Mouse (Mus musculus): ENCODE results near the gene Cela3b. TPM values are rescaled to one million over a fixed set of nuclear protein-coding genes. Genes with fewer than 3 reads are reported as not detected.
A peak's percentile ranks its signal among the peaks of the same experiment; 100 is the strongest.
"Not testable (repeated sequence)": the region's sequence is repeated elsewhere in the genome, so short reads cannot be mapped to it uniquely, and the experiment has no call there.

Cela3b gene
- polyA plus RNA-seq, 1 experiment from 2014 or later, result 74.8 TPM

DNA sequence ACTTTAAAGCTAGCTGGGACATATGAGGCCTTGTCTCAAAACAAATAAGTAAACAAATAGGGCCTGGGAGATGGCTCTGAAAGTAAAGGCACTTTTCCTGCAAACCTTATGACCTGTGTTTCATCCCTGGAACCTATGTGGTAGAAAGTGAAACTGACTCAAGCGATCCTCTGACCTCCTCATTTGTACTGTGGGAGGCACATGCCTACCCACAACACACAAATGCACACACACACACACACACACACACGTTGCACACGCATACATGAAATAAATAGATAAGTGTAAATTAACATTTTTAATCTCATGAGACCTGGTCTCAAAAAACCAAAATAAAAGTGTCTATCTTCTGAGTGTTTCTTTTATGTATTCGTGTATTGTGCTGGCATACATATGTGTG, 15.5 kb upstream of the Cela3b start:
- H3K4me3 ChIP-seq (replicated peaks), result no peak overlapping the region
- WGBS, result 83% methylated on average over 4 of the region's 4 CpGs
- no peak overlapping the region for H3K4me2 ChIP-seq (replicated peaks)
- H3K4me1 ChIP-seq (replicated peaks), result peaks cover 15% of the 10 kb centered on the region
- H3K27ac ChIP-seq, result no peak overlapping the region
- no peaks in the 10 kb centered on the region for H3K9me3 ChIP-seq
- no peaks in the 10 kb centered on the region for H3K27me3 ChIP-seq (replicated peaks)
- H3K36me3 ChIP-seq, result no peaks in the 10 kb centered on the region
- no peak for ATAC-seq
- no peak overlapping the region for H3K9ac ChIP-seq

DNA sequence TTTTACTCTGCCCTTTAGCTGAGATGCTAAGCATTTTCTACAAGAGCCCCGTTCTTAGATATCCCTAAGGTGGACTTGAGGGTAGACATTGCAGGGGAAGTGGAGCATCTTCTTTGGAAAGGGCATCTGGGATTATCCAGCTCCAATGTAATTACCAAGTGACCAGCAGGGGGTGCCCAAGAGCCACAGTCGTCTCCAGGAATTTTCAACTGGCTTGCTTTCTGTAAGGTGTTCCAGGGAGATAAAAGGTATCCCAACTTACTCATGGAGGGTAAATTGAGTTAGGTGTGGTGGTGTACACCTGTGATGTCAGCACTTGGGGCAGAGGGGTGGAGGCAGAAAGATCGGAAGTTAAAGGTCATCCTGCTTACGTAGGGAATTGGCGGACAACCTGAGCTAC, 13.3 kb upstream of the Cela3b start:
- Histone ChIP-seq H3K27ac (no peak overlapping the region), H3K27me3 (replicated peaks) (no peaks in the 10 kb centered on the region), H3K4me3 (replicated peaks) (no peak overlapping the region), H3K9me3 (no peaks in the 10 kb centered on the region), H3K36me3 (no peaks in the 10 kb centered on the region), H3K9ac (no peak overlapping the region), H3K4me2 (replicated peaks) (0 out of 2 replicates have a peak overlapping the region, but pooled peaks have one; percentile 6), H3K4me1 (replicated peaks) (peaks cover 9% of the 10 kb centered on the region)
- 16% methylated on average over 5 of the region's 5 CpGs for WGBS
- 0 out of 2 replicates have a peak, but pooled peaks have one; percentile 22 for ATAC-seq

DNA sequence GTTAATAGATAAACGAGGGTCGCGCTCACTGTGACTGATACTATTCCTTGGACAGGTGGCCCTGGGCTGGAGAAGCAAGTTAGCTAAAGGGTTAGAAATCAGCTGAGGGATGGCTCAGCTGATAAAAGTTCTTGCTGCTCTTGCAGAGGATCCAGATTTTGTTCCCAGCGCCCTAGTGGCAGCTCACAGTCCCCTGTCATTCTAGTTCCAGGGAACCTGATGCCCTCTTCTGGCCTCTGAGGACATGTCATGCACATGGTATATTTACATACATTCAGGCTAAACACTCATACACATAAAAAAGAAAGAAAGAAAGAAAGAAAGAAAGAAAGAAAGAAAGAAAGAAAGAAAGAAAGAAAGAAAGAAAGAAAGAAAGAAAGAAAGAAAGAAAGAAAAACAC, 11.0 kb upstream of the Cela3b start:
- no peak for ATAC-seq
- no peak overlapping the region for H3K4me2 ChIP-seq (replicated peaks)
- WGBS, result 84% methylated on average over 4 of the region's 4 CpGs
- H3K9ac ChIP-seq, result no peak overlapping the region
- H3K27ac ChIP-seq, result no peak overlapping the region
- no peaks in the 10 kb centered on the region for H3K36me3 ChIP-seq
- no peak overlapping the region for H3K4me3 ChIP-seq (replicated peaks)
- H3K4me1 ChIP-seq (replicated peaks), result peaks cover 4% of the 10 kb centered on the region; the same call in 1 of the 2 replicates
- no peaks in the 10 kb centered on the region for H3K9me3 ChIP-seq
- no peaks in the 10 kb centered on the region for H3K27me3 ChIP-seq (replicated peaks)

DNA sequence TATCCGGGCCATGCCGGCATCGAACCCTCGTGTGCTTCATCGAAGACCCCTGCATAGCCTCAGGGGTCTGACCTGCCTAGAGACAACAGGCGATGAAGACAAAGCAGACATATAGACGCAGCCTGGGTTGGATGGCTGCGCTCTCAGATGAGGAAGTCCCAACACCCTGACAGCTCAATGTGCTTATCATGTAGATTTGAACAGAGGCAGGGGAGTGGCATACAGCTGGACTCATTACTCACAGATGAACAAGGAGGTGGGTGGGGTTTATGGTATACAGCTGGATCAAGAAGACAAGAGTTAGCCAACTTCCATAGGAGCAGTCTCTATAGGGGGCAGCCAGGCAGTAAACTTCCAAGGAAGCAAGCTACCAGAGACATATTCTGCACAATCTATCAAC, 8.5 kb upstream of the Cela3b start:
- Histone ChIP-seq H3K27ac (no peak overlapping the region), H3K27me3 (replicated peaks) (no peaks in the 10 kb centered on the region), H3K4me3 (replicated peaks) (no peak overlapping the region), H3K36me3 (no peaks in the 10 kb centered on the region), H3K4me1 (replicated peaks) (peaks cover 2% of the 10 kb centered on the region; the same call in 1 of the 2 replicates), H3K9me3 (no peaks in the 10 kb centered on the region), H3K9ac (no peak overlapping the region), H3K4me2 (replicated peaks) (no peak overlapping the region)
- ATAC-seq, result peak; percentile 72
- WGBS, result 83% methylated on average over 8 of the region's 8 CpGs

GRCm38 (mm10) chr4:137436979-137437669, 6.8 kb upstream of the Cela3b start:
- Histone ChIP-seq H3K9ac (no peak overlapping the region), H3K27ac (no peak overlapping the region), H3K4me1 (replicated peaks) (no peaks in the 10 kb centered on the region), H3K4me2 (replicated peaks) (no peak overlapping the region), H3K27me3 (replicated peaks) (no peaks in the 10 kb centered on the region), H3K36me3 (no peaks in the 10 kb centered on the region), H3K4me3 (replicated peaks) (no peak overlapping the region), H3K9me3 (no peaks in the 10 kb centered on the region)
- WGBS, result 91% methylated on average over 8 of the region's 8 CpGs
- ATAC-seq, result 0 out of 2 replicates have a peak, but pooled peaks have one; percentile 66

GRCm38 (mm10) chr4:137432700-137433550, 2.6 kb upstream of the Cela3b start:
- H3K36me3 ChIP-seq; H3K4me3 ChIP-seq (replicated peaks); H3K4me1 ChIP-seq (replicated peaks); H3K4me2 ChIP-seq (replicated peaks); H3K9me3 ChIP-seq; H3K27me3 ChIP-seq (replicated peaks); H3K9ac ChIP-seq; H3K27ac ChIP-seq: not testable (repeated sequence)
- WGBS, result 67% methylated on average over 10 of the region's 10 CpGs
- peak; percentile 41; the same call in 1 of the 2 replicates for ATAC-seq

- WGBS, result 62% methylated on average over 11 of the region's 11 CpGs
- Histone ChIP-seq H3K4me1 (replicated peaks) (no peaks in the 10 kb centered on the region), H3K27ac (no peak overlapping the region), H3K9me3 (no peaks in the 10 kb centered on the region), H3K27me3 (replicated peaks) (no peaks in the 10 kb centered on the region), H3K4me2 (replicated peaks) (no peak overlapping the region), H3K4me3 (replicated peaks) (no peak overlapping the region), H3K9ac (no peak overlapping the region), H3K36me3 (no peaks in the 10 kb centered on the region)
- peak; percentile 56 for ATAC-seq
These were observed 12.4 kb downstream of the Cela3b start for GRCm38 (mm10) chr4:137417712-137418564.

GRCm38 (mm10) chr4:137414936-137415335, 15.4 kb downstream of the Cela3b start:
- no peaks in the 10 kb centered on the region for H3K9me3 ChIP-seq
- H3K27ac ChIP-seq, result no peak overlapping the region
- no peaks in the 10 kb centered on the region for H3K4me1 ChIP-seq (replicated peaks)
- H3K27me3 ChIP-seq (replicated peaks), result no peaks in the 10 kb centered on the region
- H3K4me3 ChIP-seq (replicated peaks), result no peak overlapping the region
- H3K36me3 ChIP-seq, result no peaks in the 10 kb centered on the region
- 77% methylated on average over 1 of the region's 1 CpGs for WGBS
- ATAC-seq, result no peak
- H3K9ac ChIP-seq, result no peak overlapping the region
- H3K4me2 ChIP-seq (replicated peaks), result no peak overlapping the region

GRCm38 (mm10) chr4:137412185-137412709, 18.1 kb downstream of the Cela3b start:
- H3K27ac ChIP-seq; H3K4me3 ChIP-seq (replicated peaks); H3K4me1 ChIP-seq (replicated peaks); H3K9me3 ChIP-seq; H3K27me3 ChIP-seq (replicated peaks); H3K9ac ChIP-seq; H3K4me2 ChIP-seq (replicated peaks); H3K36me3 ChIP-seq: not testable (repeated sequence)
- peak; percentile 63 for ATAC-seq
- WGBS, result 63% methylated on average over 7 of the region's 7 CpGs

DNA sequence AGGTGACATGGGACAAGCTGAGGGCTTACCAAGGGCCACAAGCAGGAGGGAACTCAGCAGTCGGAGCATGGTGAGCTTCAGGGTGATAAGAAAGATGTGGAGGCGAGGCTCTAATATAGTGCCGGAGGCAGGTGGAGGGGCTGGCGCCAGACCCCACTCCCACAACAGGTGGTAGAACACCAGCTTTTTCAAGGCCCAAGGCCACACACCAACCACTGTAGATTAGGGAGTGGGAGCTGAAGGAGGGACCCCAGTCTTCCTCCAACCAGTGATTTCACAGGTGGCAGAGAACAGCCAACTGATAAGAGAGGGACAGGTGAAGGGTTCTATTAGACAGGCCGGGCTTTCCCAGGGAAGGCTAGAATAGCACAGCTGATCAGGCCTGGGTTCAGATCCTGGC, 20.6 kb downstream of the Cela3b start, which contains the start of gene Cela3a:
Cela3a (minus strand) TSS at position 101 of the 400 bp plus-strand sequence.
- Histone ChIP-seq H3K4me3 (replicated peaks) (no peak within 1 kb of the TSS), H3K36me3 (no peaks in the 10 kb centered on the region), H3K4me1 (replicated peaks) (no peaks in the 10 kb centered on the region), H3K9ac (no peak within 1 kb of the TSS), H3K27ac (no peak within 1 kb of the TSS), H3K4me2 (replicated peaks) (no peak within 1 kb of the TSS), H3K9me3 (no peaks in the 10 kb centered on the region), H3K27me3 (replicated peaks) (no peaks in the 10 kb centered on the region)
- no peak for ATAC-seq
- 87% methylated on average over 5 of the region's 5 CpGs for WGBS

GRCm38 (mm10) chr4:137405571-137405970, 24.8 kb downstream of the Cela3b start:
- H3K4me1 ChIP-seq (replicated peaks), result no peaks in the 10 kb centered on the region
- ATAC-seq, result no peak
- WGBS, result 82% methylated on average over 3 of the region's 3 CpGs
- no peaks in the 10 kb centered on the region for H3K36me3 ChIP-seq
- no peak overlapping the region for H3K4me3 ChIP-seq (replicated peaks)
- no peaks in the 10 kb centered on the region for H3K27me3 ChIP-seq (replicated peaks)
- no peaks in the 10 kb centered on the region for H3K9me3 ChIP-seq
- H3K27ac ChIP-seq, result no peak overlapping the region
- H3K4me2 ChIP-seq (replicated peaks), result no peak overlapping the region
- no peak overlapping the region for H3K9ac ChIP-seq

Data from intestine, embryonic 15.5 days (tissue).